Mouse (Mus musculus) heart, adult 8-10 months (tissue): ENCODE data around the gene Mmp20. TPM values are rescaled to one million over a fixed set of nuclear protein-coding genes. Genes with fewer than 3 reads are reported as not detected.
A peak's percentile ranks its signal among the peaks of the same experiment; 100 is the strongest.

ENCODE experiments used
- DNase-seq: peaks from one replicate; pipeline ENCODE4 v3.0.0; 2022; ENCODE audit warnings: low spot score
- total RNA-seq, 4 experiments: library from RNA; stranded (reverse); gene quantifications; 2 replicates each; pipeline ENCODE4 v1.2.4; 2022

The Mmp20 gene
- total RNA-seq, 4 experiments from 2014 or later: not detected

- no peak for DNase-seq
Measured at GRCm38 (mm10) chr9:7689799-7690198, 61.8 kb downstream of the Mmp20 start.

GRCm38 (mm10) chr9:7691790-7692189, 63.8 kb downstream of the Mmp20 start, which contains the start of gene Mmp7:
TSS of gene Mmp7 (plus strand) at chr9:7692090.
- DNase-seq: no peak

- DNase-seq: no peak
Measured at GRCm38 (mm10) chr9:7693961-7694360, 65.9 kb downstream of the Mmp20 start.

- no peak for DNase-seq
Measured at GRCm38 (mm10) chr9:7695646-7696045, 67.6 kb downstream of the Mmp20 start.

- no peak for DNase-seq
Measured at GRCm38 (mm10) chr9:7708698-7709097, 80.7 kb downstream of the Mmp20 start.

GRCm38 (mm10) chr9:7711196-7711595, 83.2 kb downstream of the Mmp20 start:
- no peak for DNase-seq

GRCm38 (mm10) chr9:7714062-7714907, 86.3 kb downstream of the Mmp20 start:
- peak; percentile 40 for DNase-seq

- DNase-seq: no peak
Measured at GRCm38 (mm10) chr9:7714908-7715175, 86.8 kb downstream of the Mmp20 start.

GRCm38 (mm10) chr9:7721543-7721942, 93.5 kb downstream of the Mmp20 start:
- no peak for DNase-seq

Other genes with a start within 250 kb of the Mmp20 start
- gene Mmp1b, start 240.2 kb upstream of the Mmp20 start, total RNA-seq: not detected
- gene Mmp3, start 182.4 kb upstream of the Mmp20 start, total RNA-seq: under 1 TPM; 0.24 to 0.37 (median 0.32) TPM
- gene Mmp10, start 125.9 kb upstream of the Mmp20 start, total RNA-seq: not detected
- gene Mmp8, start 69.8 kb upstream of the Mmp20 start, total RNA-seq: under 1 TPM in 1 of 4 experiments, not detected in 3; 0.29 TPM
- gene Mmp27, start 56.8 kb upstream of the Mmp20 start, total RNA-seq: under 1 TPM in 3 of 4 experiments, not detected in 1; 0.17 to 0.31 (median 0.22) TPM
- not detected for gene Mmp7, start 63.9 kb downstream of the Mmp20 start, total RNA-seq
- 10 to 100 TPM; 37.9 to 41.2 (median 38.4) TPM for gene Tmem123, start 135.8 kb downstream of the Mmp20 start, total RNA-seq
- gene Birc2, start 208.8 kb downstream of the Mmp20 start, total RNA-seq: 10 to 100 TPM; 22.5 to 26.4 (median 25.4) TPM
- 10 to 100 TPM in 3 of 4 experiments, 1 to 10 TPM in 1; 8.0 to 11.3 (median 10.9) TPM for gene Birc3, start 245.0 kb downstream of the Mmp20 start, total RNA-seq